Mouse (Mus musculus) Patski (cell line): ENCODE data around the gene Camp. TPM values are rescaled to one million over a fixed set of nuclear protein-coding genes. Genes with fewer than 3 reads are reported as not detected.

Source experiments
- ATAC-seq: fragments of 100-300 bp; one replicate; pipeline ENCODE4 v1.8.0; 2021
- CTCF ChIA-PET: fragments of 350-600 bp; sonication (Branson Sonifier 250); formaldehyde crosslinking; loops from one replicate; lab custom pipeline; 2022; ENCODE audit warnings: inconsistent platforms; lab: Charles Lee
- POLR2A ChIA-PET: fragments of 350-600 bp; sonication (Branson Sonifier 250); formaldehyde crosslinking; loops from one replicate; lab custom pipeline; 2022; ENCODE audit warnings: antibody characterized with exemption, inconsistent platforms; lab: Charles Lee
- DNase-seq: peaks from one replicate; pipeline ENCODE4 v3.0.0-alpha.2; 2011; ENCODE audit warnings: low read depth, low spot score
- H3K27me3 ChIP-seq: fragments of 371-371 bp; one replicate; pipeline ENCODE4 v1.5.1; 2021
- CTCF ChIP-seq: fragments of 100-300 bp; IDR thresholded peaks from one replicate; pipeline ENCODE4 v1.5.1; 2021
- in situ Hi-C: fragments of 300-500 bp; cut with MboI; formaldehyde crosslinking; loops from 3 replicates; pipeline ENCODE4 v1.11.1; 2018; ENCODE audit warnings: low pct_unique_long_range_greater_than_20kb, mixed read lengths
- polyA plus RNA-seq: library from polyadenylated mRNA; unstranded; gene quantifications from one replicate; pipeline ENCODE4 v1.2.3, GENCODE M21; 2021

The Camp gene
- polyA plus RNA-seq, 1 experiment from 2014 or later = not detected

DNA sequence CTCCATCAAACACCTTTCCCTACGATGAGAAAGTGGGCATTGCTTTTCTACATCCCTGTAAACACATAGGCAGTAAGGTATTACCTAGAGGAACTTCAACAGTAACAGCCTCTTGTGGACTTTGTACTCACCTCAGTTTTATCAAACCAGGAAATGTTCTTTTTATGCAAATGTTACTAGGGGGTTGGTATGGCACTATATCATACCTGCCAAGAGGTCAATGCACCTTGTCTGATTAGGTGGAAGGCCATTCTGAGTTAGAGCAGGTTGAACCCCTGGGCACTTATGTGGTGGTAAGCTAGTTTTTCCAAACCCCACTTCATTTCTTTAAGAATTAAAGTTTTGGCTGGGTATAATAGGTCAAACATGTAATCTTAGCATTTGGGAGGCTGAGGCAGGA is 29.9 kb upstream of the Camp start:
- ATAC-seq = no peak
- in situ Hi-C loops = no loop called here
- TF ChIP-seq CTCF = no peak
- DNase-seq = no peak
- H3K27me3 ChIP-seq = no peaks in the 10 kb centered on the region
- ChIA-PET CTCF (interaction anchor here (1.4 kb wide), 1 partner anchor 8 kb away, joined by 4 read pairs; no protein-coding TSS in a partner anchor), POLR2A (no interaction called here)

DNA sequence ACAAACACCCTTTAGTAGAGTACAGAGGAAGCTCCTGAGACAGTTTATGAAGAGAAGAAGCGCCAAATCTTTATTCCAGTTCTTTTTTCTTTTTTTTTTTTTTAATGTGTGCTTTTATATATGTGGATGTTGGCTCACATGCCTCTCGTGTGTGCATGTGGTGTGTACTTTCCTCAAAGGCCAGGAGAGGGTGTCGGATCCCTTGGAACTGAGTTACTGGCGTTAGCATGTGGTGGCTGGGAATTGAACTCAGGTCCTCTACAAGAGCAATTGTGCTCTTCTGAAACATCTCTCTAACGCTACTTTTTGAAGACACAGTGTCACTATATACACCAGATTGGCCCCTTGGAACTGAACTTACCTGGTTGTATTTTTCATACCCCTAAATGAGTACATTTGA is 28.2 kb upstream of the Camp start:
- ATAC-seq (no peak), DNase-seq (no peak)
- CTCF ChIA-PET = interaction anchor here (2.0 kb wide), 1 partner anchor 14 kb away, joined by 10 read pairs; no protein-coding TSS in a partner anchor
- peak; percentile 27 for TF ChIP-seq CTCF
- POLR2A ChIA-PET = no interaction called here
- in situ Hi-C loops = no loop called here
- H3K27me3 ChIP-seq = no peaks in the 10 kb centered on the region

DNA sequence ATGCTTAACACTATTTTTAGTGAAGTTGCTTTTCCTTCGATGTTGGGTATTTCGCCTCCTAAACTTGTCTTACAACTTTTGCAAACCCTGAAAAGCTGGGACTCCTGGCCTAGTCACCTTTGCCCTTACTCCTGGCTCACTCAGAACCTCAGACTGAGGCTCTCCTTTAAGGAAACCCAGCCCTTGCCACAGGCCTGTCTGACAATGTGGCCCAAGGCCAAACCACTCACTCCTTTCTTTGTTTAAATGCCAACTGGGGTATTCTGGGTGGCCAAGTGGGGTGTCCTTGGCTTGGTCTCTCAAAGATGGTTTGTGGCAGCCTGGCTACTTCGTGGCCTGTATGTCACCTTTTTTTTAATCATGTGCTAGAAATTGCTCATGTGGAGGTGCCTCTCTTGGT is 27.3 kb upstream of the Camp start:
- ATAC-seq = no peak
- ChIA-PET POLR2A (no interaction called here), CTCF (interaction anchor here (2.0 kb wide), 1 partner anchor 15 kb away, joined by 10 read pairs; no protein-coding TSS in a partner anchor)
- in situ Hi-C loops = no loop called here
- no peak for DNase-seq
- TF ChIP-seq CTCF = no peak
- no peaks in the 10 kb centered on the region for H3K27me3 ChIP-seq

DNA sequence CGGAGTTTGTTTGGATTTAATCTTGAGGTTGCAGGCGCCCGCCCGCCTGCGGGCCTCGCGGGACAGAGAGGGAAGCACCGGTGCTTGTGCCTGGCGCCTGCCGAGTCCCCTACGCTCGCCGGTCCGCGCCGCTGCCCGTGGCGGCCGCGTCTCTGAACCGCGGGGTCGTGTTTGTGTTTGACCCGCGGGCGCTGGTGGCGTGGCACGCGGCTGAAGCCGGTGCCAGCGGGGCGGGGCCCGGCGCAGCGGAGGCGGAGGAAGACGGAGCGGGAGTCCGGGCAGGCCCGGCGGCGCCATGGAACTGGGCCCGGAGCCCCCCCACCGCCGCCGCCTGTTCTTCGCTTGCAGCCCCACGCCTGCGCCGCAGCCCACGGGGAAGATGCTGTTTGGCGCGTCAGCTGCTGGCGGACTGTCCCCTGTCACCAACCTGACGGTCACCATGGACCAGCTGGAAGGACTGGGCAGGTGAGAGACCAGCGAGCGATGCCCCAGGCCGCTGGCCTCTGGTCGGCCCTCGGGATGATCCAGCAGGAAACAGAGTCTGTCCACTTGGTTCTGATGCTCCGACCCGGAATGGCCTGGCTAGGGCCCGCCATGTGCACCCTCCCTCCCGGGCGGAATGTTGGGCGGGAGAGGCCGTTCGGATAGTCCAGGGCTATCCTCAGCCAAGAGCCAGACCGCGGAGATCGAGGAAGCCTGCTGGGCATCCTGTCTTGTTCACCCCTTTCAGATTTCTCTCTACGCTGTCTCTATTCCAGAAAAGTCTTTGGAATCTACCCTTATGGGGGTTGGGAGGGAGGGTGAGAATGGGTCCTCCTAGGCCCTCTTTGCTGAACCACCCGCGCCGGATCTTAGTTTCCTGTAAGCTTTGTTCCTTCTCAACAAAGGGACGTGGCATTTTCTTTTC is 26.5 kb upstream of the Camp start:
- in situ Hi-C loops = no loop called here
- ChIA-PET POLR2A (no interaction called here), CTCF (interaction anchor here (1.2 to 2.0 kb wide), 2 partner anchors 15 to 16 kb away, joined by 3 to 10 read pairs; no protein-coding TSS in a partner anchor)
- H3K27me3 ChIP-seq = no peaks in the 10 kb centered on the region
- TF ChIP-seq CTCF = no peak
- DNase-seq (no peak), ATAC-seq (peak; percentile 72)

DNA sequence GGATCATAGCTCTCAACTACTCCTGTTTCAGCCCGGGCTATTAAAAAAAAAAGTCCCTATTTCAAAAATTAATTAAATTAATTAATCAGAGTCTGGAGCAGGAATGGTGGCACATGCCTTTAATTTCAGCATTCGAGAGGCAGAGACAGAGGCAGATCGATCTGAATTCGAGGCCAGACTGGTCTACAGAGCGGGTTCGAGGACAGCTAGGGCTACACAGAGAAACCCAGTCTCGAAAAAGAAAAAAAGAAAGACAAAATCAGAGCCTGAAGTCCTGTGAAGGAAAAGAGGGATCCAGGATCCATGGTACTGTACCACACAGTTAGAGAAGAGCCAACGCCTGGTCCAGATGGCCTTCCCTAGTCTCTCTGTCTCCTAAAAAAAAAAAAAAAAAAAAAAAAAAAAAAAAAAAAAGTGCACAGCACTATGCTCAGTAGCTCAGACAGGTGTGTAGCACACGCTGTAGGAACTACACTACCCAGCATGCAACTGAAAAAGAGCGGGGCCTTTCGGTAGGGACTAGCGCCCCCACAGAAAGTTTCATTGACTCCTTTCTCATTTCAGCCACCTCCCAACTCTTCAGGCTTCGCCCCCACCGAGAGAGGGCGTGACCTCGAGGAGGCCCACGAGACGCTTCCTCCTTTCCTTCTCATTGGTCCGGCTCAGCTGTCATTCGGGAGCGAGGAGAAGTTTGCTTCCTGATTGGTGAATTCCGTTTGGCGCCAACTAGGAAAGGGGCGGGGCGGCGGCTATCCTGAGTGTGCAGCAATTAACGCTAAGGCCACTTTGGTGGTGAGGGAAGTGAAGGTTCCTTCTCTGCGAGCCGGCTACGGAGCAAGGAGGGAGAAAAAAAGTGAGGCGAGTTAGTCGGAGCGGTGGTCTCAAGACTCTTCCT is 25.6 kb upstream of the Camp start, which contains the start of gene Cdc25a:
TSS of gene Cdc25a (plus strand) at position 783 of the 895 bp plus-strand sequence.
- peak; percentile 72 for TF ChIP-seq CTCF
- H3K27me3 ChIP-seq = no peaks in the 10 kb centered on the region
- ChIA-PET POLR2A (no interaction called here), CTCF (interaction anchor here (1.2 to 1.3 kb wide), 2 partner anchors 13 to 14 kb away, joined by 3 read pairs; no protein-coding TSS in a partner anchor)
- peak; percentile 91 for DNase-seq
- peak; percentile 97 for ATAC-seq
- in situ Hi-C loops = no loop called here

DNA sequence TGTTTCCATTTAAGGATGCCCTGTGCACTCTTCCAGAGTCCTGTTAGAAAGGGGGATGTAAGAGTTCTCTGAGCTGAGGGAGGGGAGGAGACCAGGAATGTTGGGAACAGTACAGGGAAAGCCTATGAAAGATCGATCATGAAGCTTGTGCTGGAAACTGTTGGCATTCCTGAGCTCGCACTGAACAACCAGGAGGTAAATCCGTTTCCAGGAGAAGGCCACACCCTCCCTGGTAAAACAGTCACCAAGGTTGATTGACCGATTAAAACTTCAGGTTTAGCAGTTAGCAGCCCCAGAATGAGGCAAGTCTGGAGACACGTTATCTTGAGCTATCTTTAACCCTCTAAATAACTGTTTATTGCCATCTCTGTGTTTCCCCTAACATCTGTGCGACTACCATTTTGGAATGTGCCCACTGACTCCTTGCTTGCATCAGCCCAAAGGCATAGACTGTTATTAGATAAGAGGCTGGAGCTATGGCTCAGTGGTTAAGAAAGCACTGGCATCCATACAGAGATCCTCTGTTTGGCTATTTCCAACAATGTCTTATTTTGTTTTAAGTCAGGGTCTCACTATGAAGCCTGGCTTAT is 21.7 kb upstream of the Camp start:
- ChIA-PET POLR2A (no interaction called here), CTCF (interaction anchor here (1.0 kb wide), 1 partner anchor 9 kb away, joined by 3 read pairs; no protein-coding TSS in a partner anchor)
- in situ Hi-C loops = no loop called here
- ATAC-seq (no peak), DNase-seq (no peak)
- H3K27me3 ChIP-seq = no peaks in the 10 kb centered on the region
- no peak for TF ChIP-seq CTCF

DNA sequence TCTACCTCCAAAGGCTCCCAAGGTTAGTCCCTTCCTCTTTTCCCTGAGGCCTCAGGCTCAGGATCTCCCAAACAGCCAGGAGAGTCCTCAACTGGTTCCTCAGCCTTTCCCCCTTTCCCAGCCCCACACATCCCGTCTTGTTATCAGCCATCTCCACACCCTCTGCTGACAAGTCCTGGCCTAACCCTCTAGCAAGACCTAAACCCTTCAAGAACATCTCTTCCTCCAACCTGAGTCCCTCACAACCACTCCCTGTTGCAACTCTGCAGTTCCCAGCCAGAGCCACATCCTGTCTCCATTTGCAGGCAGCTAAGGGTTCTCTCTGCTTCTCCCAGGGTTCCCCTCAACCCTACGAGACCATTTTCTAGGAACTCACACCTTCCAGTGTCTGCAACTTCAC is 16.8 kb upstream of the Camp start:
- H3K27me3 ChIP-seq = no peaks in the 10 kb centered on the region
- TF ChIP-seq CTCF = no peak
- in situ Hi-C loops = loop anchor here (10.0 kb wide), 1 partner anchor 171 kb away; no protein-coding TSS in a partner anchor
- DNase-seq = no peak
- ATAC-seq = no peak
- ChIA-PET POLR2A (no interaction called here), CTCF (no interaction called here)

DNA sequence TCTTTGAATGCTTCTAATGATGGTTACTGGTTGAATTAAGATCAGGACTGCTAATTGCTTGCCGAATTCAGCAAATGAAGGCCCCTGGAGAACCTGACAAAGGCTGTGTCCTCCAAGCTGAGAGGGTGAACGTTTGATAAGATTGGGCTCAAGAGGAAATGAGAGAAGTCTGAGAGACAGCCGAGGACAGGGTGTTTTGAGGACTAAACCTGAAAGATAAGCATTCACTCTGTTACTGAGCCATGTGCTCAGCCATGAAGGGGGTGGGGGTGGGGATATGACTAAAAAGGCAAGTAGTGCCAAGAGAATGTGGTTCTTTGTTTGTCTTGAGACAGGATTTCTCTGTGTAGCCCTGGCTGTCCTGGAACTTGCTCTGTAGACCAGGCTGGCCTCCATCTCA is 13.7 kb upstream of the Camp start:
- no peak for TF ChIP-seq CTCF
- CTCF ChIA-PET = interaction anchor here (1.3 kb wide), 2 partner anchors 12 to 38 kb away, joined by 3 read pairs; no protein-coding TSS in a partner anchor
- DNase-seq (no peak), ATAC-seq (no peak)
- H3K27me3 ChIP-seq = no peaks in the 10 kb centered on the region
- POLR2A ChIA-PET = no interaction called here
- in situ Hi-C loops = loop anchor here (10.0 kb wide), 1 partner anchor 168 kb away; no protein-coding TSS in a partner anchor

DNA sequence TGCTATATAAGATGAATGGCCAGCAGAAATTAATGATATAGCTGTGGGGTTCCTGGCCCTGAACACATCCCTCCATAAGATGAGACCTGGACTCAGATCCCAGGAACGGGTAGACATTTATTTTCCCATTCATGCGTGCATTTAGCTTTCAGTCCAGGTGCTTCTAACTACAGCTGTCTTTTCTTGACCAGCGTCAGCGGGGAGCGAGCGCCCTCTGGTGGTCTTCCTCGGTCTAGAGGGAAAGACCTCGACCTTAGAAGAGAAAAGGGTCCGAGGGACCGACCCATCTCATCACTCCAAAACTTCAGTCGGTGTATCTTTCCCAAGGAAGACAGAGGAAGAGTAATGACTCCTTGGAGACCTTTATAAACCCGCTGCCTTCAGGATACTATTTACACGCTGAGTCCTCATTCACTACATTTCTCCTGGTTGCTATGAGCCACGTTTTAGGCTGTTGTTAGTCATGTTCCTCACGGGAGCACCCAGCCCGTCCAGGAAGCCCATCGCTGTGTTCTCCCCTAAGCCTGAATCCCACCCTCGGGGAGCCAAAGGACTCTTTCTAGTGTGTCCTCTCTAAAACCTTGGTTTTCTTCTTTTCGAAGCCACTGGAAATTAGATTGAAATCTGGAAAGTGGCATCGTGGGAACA is 13.1 kb upstream of the Camp start:
- POLR2A ChIA-PET = no interaction called here
- peak; percentile 90 for TF ChIP-seq CTCF
- ATAC-seq (peak; percentile 82), DNase-seq (no peak)
- in situ Hi-C loops = loop anchor here (10.0 kb wide), 1 partner anchor 168 kb away; no protein-coding TSS in a partner anchor
- CTCF ChIA-PET = interaction anchor here (0.7 to 1.3 kb wide), 5 partner anchors 9 to 38 kb away, joined by 3 read pairs; no protein-coding TSS in a partner anchor
- no peaks in the 10 kb centered on the region for H3K27me3 ChIP-seq
